Mouse (Mus musculus) embryo, embryonic 10 days (tissue): ENCODE results near the gene Slc6a9.
A peak's percentile ranks its signal among the peaks of the same experiment; 100 is the strongest.

Experiments used
- DNase-seq: peaks from one replicate; pipeline ENCODE4 v3.0.0-alpha.2; 2015; ENCODE audit warnings: low spot score

The Slc6a9 gene

DNA sequence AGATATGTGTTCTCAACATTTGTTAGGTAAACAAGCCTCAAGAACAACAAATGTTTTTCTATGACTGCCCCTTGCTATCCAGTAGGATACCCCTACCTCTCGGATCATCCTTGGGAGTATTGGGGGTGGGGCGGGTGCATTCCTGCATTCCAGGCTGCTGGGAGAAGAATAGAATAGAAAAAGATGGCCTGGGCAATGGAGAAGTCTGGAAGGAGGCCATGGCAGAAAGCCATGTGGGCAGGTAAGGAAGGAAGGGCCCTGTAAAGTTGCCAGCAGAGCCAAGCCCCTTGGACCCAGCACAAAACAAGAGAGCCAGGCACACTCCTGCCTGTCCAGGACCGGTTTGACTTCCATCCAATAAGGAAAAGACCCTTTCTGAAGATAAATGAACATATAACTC lies 79.1 kb downstream of the Slc6a9 start:
- no peak for DNase-seq

DNA sequence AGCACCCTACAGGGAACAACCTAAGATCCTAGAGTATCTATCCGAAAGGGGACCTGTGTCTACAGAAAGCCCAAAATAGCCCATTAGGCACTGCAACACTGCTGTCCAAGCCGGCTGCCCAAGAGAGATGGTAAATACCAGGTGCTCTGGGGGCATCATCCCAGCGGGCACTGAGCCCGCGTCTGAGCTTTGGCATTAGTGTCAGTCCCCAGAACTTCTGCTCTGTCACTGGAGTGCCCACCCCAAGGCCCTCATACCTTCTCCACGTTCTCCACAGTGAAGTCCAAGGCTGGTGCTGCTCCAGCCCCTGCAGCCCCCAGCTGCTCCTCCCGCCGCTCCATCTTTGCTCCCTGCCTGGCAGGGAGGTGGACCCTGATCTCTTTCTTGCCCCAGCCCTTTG lies 79.7 kb downstream of the Slc6a9 start:
- no peak for DNase-seq

- peak; percentile 97 for DNase-seq
These were observed 80.5 kb downstream of the Slc6a9 start, which contains the start of gene Ipo13 for GRCm38 (mm10) chr4:117914591-117915442. Ipo13 (minus strand) TSS chr4:117914999.

- no peak for DNase-seq
These were observed 81.3 kb downstream of the Slc6a9 start for GRCm38 (mm10) chr4:117915489-117916105.

- DNase-seq = no peak
These were observed 82.1 kb downstream of the Slc6a9 start for GRCm38 (mm10) chr4:117916386-117916785.

- DNase-seq = no peak
These were observed 83.1 kb downstream of the Slc6a9 start for GRCm38 (mm10) chr4:117917402-117917801.

GRCm38 (mm10) chr4:117917847-117918246 lies 83.5 kb downstream of the Slc6a9 start:
- no peak for DNase-seq

GRCm38 (mm10) chr4:117918261-117918660 lies 84.0 kb downstream of the Slc6a9 start:
- no peak for DNase-seq

GRCm38 (mm10) chr4:117918762-117919161 lies 84.5 kb downstream of the Slc6a9 start:
- DNase-seq = no peak

DNA sequence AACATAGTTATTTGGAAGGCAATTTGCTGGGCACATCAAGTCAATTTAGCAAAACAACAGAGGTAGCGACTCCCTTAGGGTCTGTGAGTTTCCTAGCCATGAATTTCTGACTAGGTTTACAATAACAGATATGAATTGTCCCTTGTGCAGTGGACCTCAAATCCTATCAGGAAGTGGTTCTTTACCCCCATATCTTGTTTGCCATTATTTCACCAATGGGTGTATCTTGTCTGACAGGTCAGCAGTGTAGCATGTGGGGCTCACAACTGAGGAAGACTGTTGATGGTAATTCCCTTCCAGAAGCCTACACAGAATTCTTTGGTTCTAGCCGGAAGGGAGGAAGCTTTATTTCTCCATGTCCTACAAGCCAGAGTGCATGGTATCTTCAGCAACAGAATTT lies 87.1 kb downstream of the Slc6a9 start:
- no peak for DNase-seq

DNA sequence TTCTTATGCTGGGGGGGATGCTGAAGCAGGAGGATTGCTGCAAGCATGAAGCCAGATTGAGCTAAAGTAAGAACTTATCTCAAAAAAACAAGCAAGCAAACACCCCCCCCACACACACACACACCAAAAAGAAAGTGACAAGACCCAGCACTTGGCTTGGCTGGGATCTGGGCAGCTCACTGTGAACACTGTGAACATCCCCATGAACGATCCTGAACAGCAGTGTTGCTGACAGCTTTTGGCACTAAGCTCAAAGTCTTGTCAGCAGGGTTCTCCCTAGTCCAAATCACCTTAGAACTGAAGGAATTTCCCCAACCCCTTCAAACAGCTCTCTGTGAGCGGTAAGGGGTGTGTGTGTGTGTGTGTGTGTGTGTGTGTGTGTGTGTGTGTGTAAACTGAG lies 89.1 kb downstream of the Slc6a9 start:
- no peak for DNase-seq
